Comparison of ENCODE assay signal across 8 mouse cellular contexts in the genomic region with DNA sequence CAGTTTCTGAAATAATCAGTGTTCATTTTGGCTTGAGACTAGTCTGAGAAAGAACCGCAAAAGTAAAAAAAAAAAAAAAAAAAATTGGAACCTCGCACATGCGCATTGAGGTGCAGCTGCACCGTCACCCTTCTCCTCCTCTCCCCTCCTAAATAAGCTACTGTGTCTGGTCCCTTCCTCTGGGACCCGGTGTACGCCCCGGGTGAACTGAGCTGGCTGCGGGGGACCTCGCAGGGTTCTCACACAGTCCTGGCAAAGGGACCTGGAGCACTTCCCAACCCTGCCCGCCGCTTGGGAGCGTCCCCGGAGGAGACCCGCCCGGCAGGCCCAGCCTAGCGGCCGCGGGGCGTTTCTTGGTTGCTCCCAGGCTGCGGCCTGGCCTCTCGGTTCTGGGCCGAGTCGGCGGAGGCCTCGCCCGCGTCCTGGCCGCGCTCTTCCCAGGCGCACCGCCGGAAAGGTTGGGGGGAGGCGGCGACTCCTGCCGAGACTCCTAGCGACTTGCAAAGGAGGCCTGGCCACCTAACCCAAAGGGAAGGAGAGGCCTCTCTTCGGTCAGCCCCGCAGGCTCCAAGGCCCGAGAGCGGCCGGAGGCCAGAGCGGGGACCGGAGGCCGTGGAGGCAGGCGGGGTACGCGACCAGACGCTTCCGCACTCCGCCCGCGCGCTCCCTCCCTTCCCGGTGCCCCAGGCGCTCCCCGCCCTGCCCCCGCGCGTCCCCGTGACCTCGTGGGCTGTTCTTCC. TPM values are rescaled to one million over a fixed set of nuclear protein-coding genes. Genes with fewer than 3 reads are reported as not detected.
A peak's percentile ranks its signal among the peaks of the same experiment; 100 is the strongest.
DNase-seq lines count a peak whose midpoint lies in the region; ATAC-seq and TF ChIP-seq lines count a peak whose summit lies in the region.

A gene (plus strand): TSS at position 162 of the 740 bp plus-strand sequence.

- no peak for TF ChIP-seq POLR2A in limb, embryonic 14.5 days (IDR thresholded peaks at IDR 0.05; ENCODE audit: borderline replicate concordance, extremely low read depth, insufficient read depth, insufficient read length)

- peak; percentile 15; the same call in 1 of the 2 replicates for TF ChIP-seq CTCF in intestine, postnatal 0 days (IDR thresholded peaks at IDR 0.05; ENCODE audit: low read depth)

- H3K27ac ChIP-seq in intestine, postnatal 0 days (ENCODE audit: low read depth, low read length): peak within 1 kb of the TSS; percentile 60; the same call in 1 of the 2 replicates
- H3K27ac ChIP-seq in limb, embryonic 14.5 days (replicated peaks; ENCODE audit: low read depth, low read length): peak within 1 kb of the TSS; percentile 63
- H3K27ac ChIP-seq in midbrain, embryonic 14.5 days (replicated peaks; ENCODE audit: low read depth, low read length): peak within 1 kb of the TSS; percentile 55; the same call in 1 of the 2 replicates

- H3K9me3 ChIP-seq in intestine, postnatal 0 days (ENCODE audit: control insufficient read depth): no peaks in the 10 kb centered on the region
- H3K9me3 ChIP-seq in limb, embryonic 14.5 days (ENCODE audit: control insufficient read depth, low read length): no peaks in the 10 kb centered on the region
- H3K9me3 ChIP-seq in midbrain, embryonic 14.5 days (ENCODE audit: control insufficient read depth, low read length): no peaks in the 10 kb centered on the region

- peak within 1 kb of the TSS; percentile 67 for H3K4me3 ChIP-seq in intestine, postnatal 0 days (ENCODE audit: low read depth, low read length)
- H3K4me3 ChIP-seq in limb, embryonic 14.5 days (replicated peaks; ENCODE audit: low read length): peak within 1 kb of the TSS; percentile 69
- peak within 1 kb of the TSS; percentile 47 for H3K4me3 ChIP-seq in midbrain, embryonic 14.5 days (replicated peaks; ENCODE audit: low read depth, low read length)

- WGBS in intestine, postnatal 0 days: under 1% methylated on average over 56 of the region's 61 CpGs
- WGBS in limb, embryonic 14.5 days: under 1% methylated on average over 45 of the region's 61 CpGs
- 0% methylated on average over 59 of the region's 61 CpGs for WGBS in midbrain, embryonic 14.5 days

- ATAC-seq in intestine, postnatal 0 days: peak; percentile 60
- ATAC-seq in limb, embryonic 14.5 days (ENCODE audit: low FRiP score, low read depth): peak; percentile 80
- peak; percentile 63 for ATAC-seq in midbrain, embryonic 14.5 days (ENCODE audit: low FRiP score, low TSS enrichment)

- H3K9ac ChIP-seq in intestine, postnatal 0 days (ENCODE audit: low read depth, low read length): peak within 1 kb of the TSS; percentile 90
- H3K9ac ChIP-seq in limb, embryonic 14.5 days (ENCODE audit: low read depth, low read length, severe bottlenecking): peak within 1 kb of the TSS; percentile 88
- H3K9ac ChIP-seq in midbrain, embryonic 14.5 days (replicated peaks; ENCODE audit: low read length): peak within 1 kb of the TSS; percentile 60

- H3K27me3 ChIP-seq in intestine, postnatal 0 days (replicated peaks; ENCODE audit: control insufficient read depth, insufficient read depth, low read length): peaks cover 80% of the 10 kb centered on the region
- H3K27me3 ChIP-seq in limb, embryonic 14.5 days (ENCODE audit: control insufficient read depth, insufficient read depth, low read length): peaks cover 83% of the 10 kb centered on the region
- H3K27me3 ChIP-seq in midbrain, embryonic 14.5 days (ENCODE audit: control insufficient read depth, insufficient read depth, low read length): peaks cover 68% of the 10 kb centered on the region

- H3K4me1 ChIP-seq in intestine, postnatal 0 days (replicated peaks; ENCODE audit: control insufficient read depth, insufficient read depth, low read length): peaks cover 5% of the 10 kb centered on the region; the same call in 1 of the 2 replicates
- peaks cover 17% of the 10 kb centered on the region for H3K4me1 ChIP-seq in limb, embryonic 14.5 days (ENCODE audit: control insufficient read depth, insufficient read depth, low read length)
- peaks cover 20% of the 10 kb centered on the region for H3K4me1 ChIP-seq in midbrain, embryonic 14.5 days (ENCODE audit: control insufficient read depth, insufficient read depth, low read length)

- peak within 1 kb of the TSS; percentile 99 for H3K4me2 ChIP-seq in intestine, postnatal 0 days (replicated peaks; ENCODE audit: low read depth)
- H3K4me2 ChIP-seq in limb, embryonic 14.5 days (replicated peaks; ENCODE audit: low read depth, low read length, severe bottlenecking): peak within 1 kb of the TSS; percentile 92
- H3K4me2 ChIP-seq in midbrain, embryonic 14.5 days (ENCODE audit: low read length): peak within 1 kb of the TSS; percentile 90

- DNase-seq in layer of hippocampus, adult 11-12 months (ENCODE audit: low spot score): peak; percentile 67
- no peak for DNase-seq in layer of hippocampus, adult 9-10 months (ENCODE audit: low spot score)
- DNase-seq in embryo, embryonic 10 days (ENCODE audit: low spot score): peak; percentile 75
- DNase-seq in heart, adult 11 months: peak; percentile 98
- DNase-seq in limb, embryonic 14.5 days (ENCODE audit: low spot score): peak; percentile 59
- DNase-seq in midbrain, embryonic 14.5 days: peak; percentile 76
- DNase-seq in spleen, postnatal 10 days (ENCODE audit: low spot score in 2 of 2): peak; percentile 49 to 52

- no peaks in the 10 kb centered on the region for H3K36me3 ChIP-seq in intestine, postnatal 0 days (ENCODE audit: control insufficient read depth, insufficient read depth)
- no peaks in the 10 kb centered on the region for H3K36me3 ChIP-seq in limb, embryonic 14.5 days (ENCODE audit: control insufficient read depth, insufficient read depth, low read length)
- H3K36me3 ChIP-seq in midbrain, embryonic 14.5 days (ENCODE audit: control insufficient read depth, insufficient read depth, low read length): no peaks in the 10 kb centered on the region

RNA-seq across cellular contexts. Expression of the gene that starts here (rescaled TPM):
- 0.08 TPM in 1 of 2 replicates, not detected in the other for polyA plus RNA-seq in intestine, postnatal 0 days (2015; fragmentation: Nextera tagmentation; extraction: Ambion mirVana)
- 0.03 and 0.48 TPM in 2 replicates for polyA plus RNA-seq in limb, embryonic 14.5 days (2012; rRNA removed)
- 0.15 TPM in 1 of 2 replicates, not detected in the other for polyA plus RNA-seq in limb, embryonic 14.5 days (2014; fragmentation: Nextera tagmentation; extraction: Ambion mirVana)
- 0.20 and 0.25 TPM in 2 replicates for polyA plus RNA-seq in midbrain, embryonic 14.5 days (2014; fragmentation: Nextera tagmentation; extraction: Ambion mirVana)

Comparison
In these comparisons a context has a peak if more than half of its experiments do, and no peak if none do; other contexts are left out.
1. Peak in ATAC-seq, H3K4me3 ChIP-seq, H3K27ac ChIP-seq, H3K9ac ChIP-seq and H3K4me2 ChIP-seq in intestine, postnatal 0 days; RNA of the gene not detected or under 1 TPM.
2. Peak in DNase-seq, ATAC-seq, H3K4me3 ChIP-seq, H3K27ac ChIP-seq, H3K9ac ChIP-seq and H3K4me2 ChIP-seq in limb, embryonic 14.5 days; RNA of the gene not detected or under 1 TPM.
3. Peak in DNase-seq, ATAC-seq, H3K4me3 ChIP-seq, H3K27ac ChIP-seq, H3K9ac ChIP-seq and H3K4me2 ChIP-seq in midbrain, embryonic 14.5 days; RNA of the gene not detected or under 1 TPM.